Mouse (Mus musculus): Measurements from ENCODE around the gene Ptchd1. TPM values are rescaled to one million over a fixed set of nuclear protein-coding genes. Genes with fewer than 3 reads are reported as not detected.

Gene Ptchd1
- polyA plus RNA-seq, 1 experiment: not detected

DNA sequence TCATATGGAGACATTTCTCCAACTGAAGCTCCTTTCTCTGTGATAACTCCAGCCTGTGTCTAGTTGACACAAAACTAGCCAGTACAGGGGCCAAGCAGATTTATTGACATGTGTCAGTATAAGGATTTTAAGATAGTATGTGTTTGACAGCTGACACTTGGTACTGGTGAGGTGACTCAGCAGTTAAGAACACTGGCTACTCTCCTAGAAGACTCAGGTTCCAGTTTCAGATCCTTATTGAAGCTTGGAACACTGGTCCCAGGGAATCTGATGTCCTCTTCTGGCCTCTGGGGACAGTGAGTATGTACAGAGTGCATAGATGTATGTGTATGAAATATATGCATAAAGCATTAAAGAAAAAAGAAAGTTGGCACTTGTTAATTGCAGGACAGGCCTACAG is 27.2 kb downstream of the Ptchd1 start:
- H3K27me3 ChIP-seq (replicated peaks): no peaks in the 10 kb centered on the region
- TF ChIP-seq FLI1 (IDR thresholded peaks at IDR 0.05; ENCODE audit: low read length) (no peak), GATA1 (IDR thresholded peaks at IDR 0.05; ENCODE audit: borderline replicate concordance, low read length) (no peak)
- no peaks in the 10 kb centered on the region for H3K4me1 ChIP-seq
- H3K4me3 ChIP-seq (replicated peaks): no peak overlapping the region
- H3K9me3 ChIP-seq: no peaks in the 10 kb centered on the region
- H3K36me3 ChIP-seq (replicated peaks; ENCODE audit: low read length): no peaks in the 10 kb centered on the region

GRCm38 (mm10) chrX:155594685-155595084 is 28.9 kb downstream of the Ptchd1 start:
- H3K4me3 ChIP-seq (replicated peaks): no peak overlapping the region
- H3K9me3 ChIP-seq: no peaks in the 10 kb centered on the region
- TF ChIP-seq FLI1 (IDR thresholded peaks at IDR 0.05; ENCODE audit: low read length) (no peak), GATA1 (IDR thresholded peaks at IDR 0.05; ENCODE audit: borderline replicate concordance, low read length) (no peak)
- H3K27me3 ChIP-seq (replicated peaks): no peaks in the 10 kb centered on the region
- H3K4me1 ChIP-seq: no peaks in the 10 kb centered on the region
- H3K36me3 ChIP-seq (replicated peaks; ENCODE audit: low read length): no peaks in the 10 kb centered on the region

GRCm38 (mm10) chrX:155592467-155592866 is 31.1 kb downstream of the Ptchd1 start:
- Histone ChIP-seq H3K27me3 (replicated peaks) (no peaks in the 10 kb centered on the region), H3K4me1 (no peaks in the 10 kb centered on the region), H3K9me3 (no peaks in the 10 kb centered on the region), H3K36me3 (replicated peaks; ENCODE audit: low read length) (no peaks in the 10 kb centered on the region), H3K4me3 (replicated peaks) (no peak overlapping the region)
- TF ChIP-seq GATA1 (IDR thresholded peaks at IDR 0.05; ENCODE audit: borderline replicate concordance, low read length) (no peak), FLI1 (IDR thresholded peaks at IDR 0.05; ENCODE audit: low read length) (no peak)

- TF ChIP-seq GATA1 (IDR thresholded peaks at IDR 0.05; ENCODE audit: borderline replicate concordance, low read length) (no peak), FLI1 (IDR thresholded peaks at IDR 0.05; ENCODE audit: low read length) (no peak)
- H3K4me3 ChIP-seq (replicated peaks): no peak overlapping the region
- H3K4me1 ChIP-seq: no peaks in the 10 kb centered on the region
- no peaks in the 10 kb centered on the region for H3K36me3 ChIP-seq (replicated peaks; ENCODE audit: low read length)
- H3K27me3 ChIP-seq (replicated peaks): no peaks in the 10 kb centered on the region
- H3K9me3 ChIP-seq: no peaks in the 10 kb centered on the region
Observed at GRCm38 (mm10) chrX:155591490-155591889, 32.1 kb downstream of the Ptchd1 start.

DNA sequence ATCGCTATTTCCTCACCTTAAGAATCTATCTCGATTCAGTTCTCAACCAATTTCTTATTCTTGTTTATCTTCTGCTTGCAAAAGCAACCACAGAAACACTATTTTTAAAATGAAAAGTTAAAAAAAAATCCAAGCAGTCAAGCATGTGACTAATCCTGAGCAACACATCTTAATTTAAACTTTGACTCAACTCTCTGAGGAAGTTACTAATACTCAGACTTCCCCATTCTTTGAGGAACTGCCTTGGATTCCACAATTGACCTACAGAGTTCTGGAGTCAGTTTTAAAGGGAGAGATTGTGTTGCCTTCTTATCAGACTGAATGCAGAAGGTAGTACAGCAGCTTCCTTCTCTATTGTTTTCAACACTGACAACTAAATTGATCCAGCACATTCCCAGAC is 39.0 kb downstream of the Ptchd1 start:
- Histone ChIP-seq H3K4me3 (replicated peaks) (no peak overlapping the region), H3K4me1 (no peaks in the 10 kb centered on the region), H3K27me3 (replicated peaks) (no peaks in the 10 kb centered on the region), H3K36me3 (replicated peaks; ENCODE audit: low read length) (no peaks in the 10 kb centered on the region), H3K9me3 (no peaks in the 10 kb centered on the region)
- TF ChIP-seq FLI1 (IDR thresholded peaks at IDR 0.05; ENCODE audit: low read length): no peak
- TF ChIP-seq GATA1 (IDR thresholded peaks at IDR 0.05; ENCODE audit: borderline replicate concordance, low read length): no peak

- H3K4me3 ChIP-seq (replicated peaks): no peak overlapping the region
- no peaks in the 10 kb centered on the region for H3K4me1 ChIP-seq
- no peaks in the 10 kb centered on the region for H3K36me3 ChIP-seq (replicated peaks; ENCODE audit: low read length)
- H3K27me3 ChIP-seq (replicated peaks): no peaks in the 10 kb centered on the region
- TF ChIP-seq GATA1 (IDR thresholded peaks at IDR 0.05; ENCODE audit: borderline replicate concordance, low read length) (no peak), FLI1 (IDR thresholded peaks at IDR 0.05; ENCODE audit: low read length) (no peak)
- H3K9me3 ChIP-seq: no peaks in the 10 kb centered on the region
Observed at GRCm38 (mm10) chrX:155579791-155580190, 43.8 kb downstream of the Ptchd1 start.

DNA sequence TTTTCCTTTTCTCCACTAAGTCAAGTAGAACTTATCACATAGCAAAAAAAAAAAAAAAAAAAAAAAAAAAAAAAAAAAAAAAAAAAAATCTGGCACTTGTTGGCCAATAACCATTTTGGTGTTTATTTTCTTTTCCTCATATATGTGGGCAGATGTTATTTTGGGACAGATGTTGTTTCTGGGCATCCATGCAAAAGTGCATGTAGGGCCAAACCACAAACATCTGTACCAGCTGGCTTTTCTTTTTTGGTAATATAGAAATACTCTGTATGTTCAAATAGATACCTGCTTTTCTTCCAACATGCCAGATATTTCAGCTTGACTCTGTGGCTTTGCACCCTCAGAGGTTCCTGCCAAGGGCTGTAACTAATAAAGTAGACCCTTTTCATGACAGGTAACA is 51.2 kb downstream of the Ptchd1 start:
- Histone ChIP-seq H3K27me3 (replicated peaks) (no peaks in the 10 kb centered on the region), H3K36me3 (replicated peaks; ENCODE audit: low read length) (no peaks in the 10 kb centered on the region), H3K4me1 (no peaks in the 10 kb centered on the region), H3K4me3 (replicated peaks) (no peak overlapping the region), H3K9me3 (no peaks in the 10 kb centered on the region)
- no peak for TF ChIP-seq FLI1 (IDR thresholded peaks at IDR 0.05; ENCODE audit: low read length)
- no peak for TF ChIP-seq GATA1 (IDR thresholded peaks at IDR 0.05; ENCODE audit: borderline replicate concordance, low read length)

- no peak for TF ChIP-seq GATA1 (IDR thresholded peaks at IDR 0.05; ENCODE audit: borderline replicate concordance, low read length)
- no peak for TF ChIP-seq FLI1 (IDR thresholded peaks at IDR 0.05; ENCODE audit: low read length)
- no peak overlapping the region for H3K4me3 ChIP-seq (replicated peaks)
- H3K4me1 ChIP-seq: no peaks in the 10 kb centered on the region
- H3K27me3 ChIP-seq (replicated peaks): no peaks in the 10 kb centered on the region
- no peaks in the 10 kb centered on the region for H3K36me3 ChIP-seq (replicated peaks; ENCODE audit: low read length)
- H3K9me3 ChIP-seq: no peaks in the 10 kb centered on the region
Observed at GRCm38 (mm10) chrX:155543780-155544179, 79.8 kb downstream of the Ptchd1 start.

Other genes with a start within 250 kb of the Ptchd1 start
- not detected in 2 replicates for gene Gm15155, start 927 bp upstream of the Ptchd1 start, polyA plus RNA-seq (2012; ENCODE audit: insufficient read depth, low replicate concordance)

Measured in megakaryocyte, embryonic 14.5 days (primary cell).